In genomic region chr16:24806093-24806492, GRCm38 (mm10) we compare ENCODE assay signal across 30 mouse cellular contexts.
DNase-seq lines count a peak whose midpoint lies in the region; ATAC-seq and TF ChIP-seq lines count a peak whose summit lies in the region.
"Had no signal": no experiment of that assay in that cellular context is flagged by ENCODE, and none has a peak within 500 bp of the region (broad histone marks: within the 10 kb centered on the region; RNA-seq: fewer than 3 reads in every experiment).

No protein-coding gene starts in this region.

- TF ChIP-seq CTCF in lung, postnatal 0 days (IDR thresholded peaks at IDR 0.05) = no peak
- TF ChIP-seq CTCF in midbrain, postnatal 0 days (IDR thresholded peaks at IDR 0.05) = no peak

- ATAC-seq in forebrain, embryonic 16.5 days = 0 out of 2 replicates have a peak, but pooled peaks have one; percentile 20
- ATAC-seq in forebrain, embryonic 13.5 days = no peak
- peak; percentile 62; the same call in 1 of the 2 replicates for ATAC-seq in lung, embryonic 15.5 days (ENCODE audit: borderline replicate concordance, extremely low read depth, low FRiP score, low TSS enrichment)
- no peak for ATAC-seq in lung, postnatal 0 days
- peak; percentile 43; the same call in 1 of the 2 replicates for ATAC-seq in midbrain, embryonic 14.5 days (ENCODE audit: low FRiP score, low TSS enrichment)
- no peak for ATAC-seq in midbrain, postnatal 0 days (ENCODE audit: low FRiP score)
- ATAC-seq: activated CD4-positive, CD25-positive, alpha-beta regulatory T cell, adult 4 months; CD4-positive, CD25-positive, alpha-beta regulatory T cell, adult 4 months; forebrain, embryonic 15.5 days; Patski had no signal

- no peaks in the 10 kb centered on the region; the same call in 1 of the 2 replicates for H3K27me3 ChIP-seq in forebrain, embryonic 16.5 days (replicated peaks; ENCODE audit: control insufficient read depth, insufficient read depth, low read length)
- H3K27me3 ChIP-seq in forebrain, embryonic 13.5 days = no peaks in the 10 kb centered on the region
- H3K27me3 ChIP-seq in lung, embryonic 15.5 days = no peaks in the 10 kb centered on the region
- H3K27me3 ChIP-seq in lung, postnatal 0 days (replicated peaks; ENCODE audit: insufficient read depth, low read length) = no peaks in the 10 kb centered on the region
- no peaks in the 10 kb centered on the region for H3K27me3 ChIP-seq in midbrain, embryonic 14.5 days (ENCODE audit: control insufficient read depth, insufficient read depth, low read length)
- H3K27me3 ChIP-seq in midbrain, postnatal 0 days (ENCODE audit: insufficient read depth, low read length) = no peaks in the 10 kb centered on the region
- H3K27me3 ChIP-seq: CH12.LX; embryonic facial prominence, embryonic 13.5 days; embryonic facial prominence, embryonic 15.5 days; forebrain, embryonic 12.5 days; forebrain, embryonic 15.5 days; Patski had no signal

- 100% methylated on average over 1 of the region's 1 CpGs for WGBS in forebrain, embryonic 16.5 days
- whole genome bisulfite sequencing in forebrain, embryonic 13.5 days = 95% methylated on average over 1 of the region's 1 CpGs
- WGBS in lung, embryonic 15.5 days = 56% methylated on average over 1 of the region's 1 CpGs
- WGBS in lung, postnatal 0 days = 64% methylated on average over 1 of the region's 1 CpGs
- WGBS in midbrain, embryonic 14.5 days = 75% methylated on average over 1 of the region's 1 CpGs
- WGBS in midbrain, postnatal 0 days = 67% methylated on average over 1 of the region's 1 CpGs

- H3K9me3 ChIP-seq in forebrain, embryonic 16.5 days (ENCODE audit: control insufficient read depth, low read length) = no peaks in the 10 kb centered on the region
- H3K9me3 ChIP-seq in forebrain, embryonic 13.5 days (replicated peaks) = no peaks in the 10 kb centered on the region
- H3K9me3 ChIP-seq in lung, embryonic 15.5 days = no peaks in the 10 kb centered on the region
- H3K9me3 ChIP-seq in lung, postnatal 0 days (ENCODE audit: low read length) = no peaks in the 10 kb centered on the region
- H3K9me3 ChIP-seq in midbrain, embryonic 14.5 days (ENCODE audit: control insufficient read depth, low read length) = no peaks in the 10 kb centered on the region
- H3K9me3 ChIP-seq in midbrain, postnatal 0 days (ENCODE audit: low read length) = no peaks in the 10 kb centered on the region
- H3K9me3 ChIP-seq: embryonic facial prominence, embryonic 13.5 days; embryonic facial prominence, embryonic 15.5 days; forebrain, embryonic 10.5 days; forebrain, embryonic 12.5 days; forebrain, embryonic 15.5 days had no signal

- no peak overlapping the region for H3K9ac ChIP-seq in forebrain, embryonic 16.5 days (replicated peaks; ENCODE audit: low read depth, low read length)
- H3K9ac ChIP-seq in forebrain, embryonic 13.5 days = no peak overlapping the region
- H3K9ac ChIP-seq in lung, embryonic 15.5 days = no peak overlapping the region
- no peak overlapping the region for H3K9ac ChIP-seq in lung, postnatal 0 days (replicated peaks; ENCODE audit: low read depth)
- H3K9ac ChIP-seq in midbrain, embryonic 14.5 days (replicated peaks; ENCODE audit: low read length) = no peak overlapping the region
- no peak overlapping the region for H3K9ac ChIP-seq in midbrain, postnatal 0 days (replicated peaks; ENCODE audit: low read length, poor library complexity, severe bottlenecking)
- H3K9ac ChIP-seq: embryonic facial prominence, embryonic 13.5 days; embryonic facial prominence, embryonic 15.5 days; forebrain, embryonic 12.5 days; forebrain, embryonic 15.5 days had no signal

- H3K4me3 ChIP-seq in forebrain, embryonic 16.5 days (replicated peaks; ENCODE audit: low read length) = no peak overlapping the region
- H3K4me3 ChIP-seq in forebrain, embryonic 13.5 days = no peak overlapping the region
- H3K4me3 ChIP-seq in lung, embryonic 15.5 days = no peak overlapping the region
- no peak overlapping the region for H3K4me3 ChIP-seq in lung, postnatal 0 days (ENCODE audit: low read depth, low read length)
- H3K4me3 ChIP-seq in midbrain, embryonic 14.5 days (replicated peaks; ENCODE audit: low read depth, low read length) = no peak overlapping the region
- no peak overlapping the region for H3K4me3 ChIP-seq in midbrain, postnatal 0 days (ENCODE audit: low read depth, low read length)
- H3K4me3 ChIP-seq: embryonic facial prominence, embryonic 13.5 days; embryonic facial prominence, embryonic 15.5 days; erythroblast, embryonic 14.5 days; forebrain, embryonic 10.5 days; forebrain, embryonic 12.5 days; forebrain, embryonic 15.5 days had no signal

- H3K27ac ChIP-seq in forebrain, embryonic 16.5 days (ENCODE audit: low read length) = no peak overlapping the region
- no peak overlapping the region for H3K27ac ChIP-seq in forebrain, embryonic 13.5 days
- H3K27ac ChIP-seq in lung, embryonic 15.5 days = 0 out of 2 replicates have a peak overlapping the region, but pooled peaks have one; percentile 12
- no peak overlapping the region for H3K27ac ChIP-seq in lung, postnatal 0 days (ENCODE audit: low read length)
- H3K27ac ChIP-seq in midbrain, embryonic 14.5 days (replicated peaks; ENCODE audit: low read depth, low read length) = no peak overlapping the region
- no peak overlapping the region for H3K27ac ChIP-seq in midbrain, postnatal 0 days (ENCODE audit: low read depth, low read length)
- H3K27ac ChIP-seq: embryonic facial prominence, embryonic 13.5 days; embryonic facial prominence, embryonic 15.5 days; forebrain, embryonic 10.5 days; forebrain, embryonic 12.5 days; forebrain, embryonic 15.5 days had no signal

- no peaks in the 10 kb centered on the region for H3K4me1 ChIP-seq in forebrain, embryonic 16.5 days (replicated peaks; ENCODE audit: control insufficient read depth, insufficient read depth, low read length)
- H3K4me1 ChIP-seq in forebrain, embryonic 13.5 days = peaks cover 10% of the 10 kb centered on the region
- peaks cover 13% of the 10 kb centered on the region for H3K4me1 ChIP-seq in lung, embryonic 15.5 days
- H3K4me1 ChIP-seq in lung, postnatal 0 days (ENCODE audit: insufficient read depth, low read depth, low read length) = no peaks in the 10 kb centered on the region
- no peaks in the 10 kb centered on the region for H3K4me1 ChIP-seq in midbrain, embryonic 14.5 days (ENCODE audit: control insufficient read depth, insufficient read depth, low read length)
- H3K4me1 ChIP-seq in midbrain, postnatal 0 days (ENCODE audit: insufficient read depth, low read length) = no peaks in the 10 kb centered on the region
- H3K4me1 ChIP-seq: embryonic facial prominence, embryonic 13.5 days; embryonic facial prominence, embryonic 15.5 days had no signal

- no peak for TF ChIP-seq EP300 in lung, postnatal 0 days (IDR thresholded peaks at IDR 0.05)

- no peak for DNase-seq in lung, postnatal 10 days
- peak; percentile 25 for DNase-seq in lung, postnatal 0 days (ENCODE audit: low spot score)
- DNase-seq in lung, postnatal 4 days = no peak
- peak; percentile 32 for DNase-seq in midbrain, embryonic 14.5 days
- DNase-seq in midbrain, postnatal 0 days (ENCODE audit: low spot score) = no peak
- DNase-seq: adrenal gland, adult 8-10 months; adrenal gland, postnatal 14 days; adrenal gland, postnatal 36 days; B cell, adult 2 months; cerebellum, adult 11 months; cerebellum, adult 18-20 months; cerebellum, adult 8-10 months; cerebellum, adult 9-11 months; cerebellum, postnatal 14 days; cerebellum, postnatal 36 days; embryo, embryonic 11 days had no signal

- no peaks in the 10 kb centered on the region for H3K36me3 ChIP-seq in forebrain, embryonic 16.5 days (ENCODE audit: control insufficient read depth, insufficient read depth)
- no peaks in the 10 kb centered on the region for H3K36me3 ChIP-seq in forebrain, embryonic 13.5 days (ENCODE audit: poor library complexity, severe bottlenecking)
- H3K36me3 ChIP-seq in lung, embryonic 15.5 days = no peaks in the 10 kb centered on the region
- no peaks in the 10 kb centered on the region for H3K36me3 ChIP-seq in lung, postnatal 0 days (ENCODE audit: insufficient read depth, low read length)
- no peaks in the 10 kb centered on the region for H3K36me3 ChIP-seq in midbrain, embryonic 14.5 days (ENCODE audit: control insufficient read depth, insufficient read depth, low read length)
- H3K36me3 ChIP-seq in midbrain, postnatal 0 days (ENCODE audit: insufficient read depth, low read length) = no peaks in the 10 kb centered on the region
- H3K36me3 ChIP-seq: embryonic facial prominence, embryonic 13.5 days; embryonic facial prominence, embryonic 15.5 days; forebrain, embryonic 10.5 days; forebrain, embryonic 12.5 days; forebrain, embryonic 15.5 days; G1E had no signal

- no peak overlapping the region for H3K4me2 ChIP-seq in forebrain, embryonic 16.5 days (ENCODE audit: low read length)
- no peak overlapping the region for H3K4me2 ChIP-seq in forebrain, embryonic 13.5 days
- no peak overlapping the region for H3K4me2 ChIP-seq in lung, embryonic 15.5 days
- H3K4me2 ChIP-seq in lung, postnatal 0 days (replicated peaks; ENCODE audit: low read depth, low read length) = no peak overlapping the region
- no peak overlapping the region for H3K4me2 ChIP-seq in midbrain, embryonic 14.5 days (ENCODE audit: low read length)
- H3K4me2 ChIP-seq in midbrain, postnatal 0 days (ENCODE audit: low read depth, low read length, poor library complexity, severe bottlenecking) = no peak overlapping the region
- H3K4me2 ChIP-seq: embryonic facial prominence, embryonic 13.5 days; embryonic facial prominence, embryonic 15.5 days; forebrain, embryonic 12.5 days; forebrain, embryonic 15.5 days had no signal

Comparison
In these comparisons a context has a peak if more than half of its experiments do, and no peak if none do; other contexts are left out.
1. ATAC-seq: peak in forebrain, embryonic 16.5 days (single experiment), lung, embryonic 15.5 days (single experiment) and midbrain, embryonic 14.5 days (single experiment); none in forebrain, embryonic 13.5 days (single experiment), lung, postnatal 0 days (single experiment) and midbrain, postnatal 0 days (single experiment).
2. DNase-seq: peak in lung, postnatal 0 days (single experiment) and midbrain, embryonic 14.5 days (single experiment); none in lung, postnatal 10 days (single experiment), lung, postnatal 4 days (0 of 2) and midbrain, postnatal 0 days (single experiment).